Mouse (Mus musculus) stomach, postnatal 0 days (tissue): ENCODE measurements around the gene C2cd3.

ENCODE experiments used
- CTCF ChIP-seq: IDR thresholded peaks from 2 replicates; pipeline ENCODE4 v1.5.1; 2016; ENCODE audit warnings: antibody characterized with exemption, low read depth, mild to moderate bottlenecking, moderate library complexity
- EP300 ChIP-seq: optimal IDR thresholded peaks from 2 replicates; pipeline ENCODE3; 2016; ENCODE audit warnings: antibody characterized with exemption

GRCm38 (mm10) chr7:100335921-100336320 lies 36.1 kb upstream of the C2cd3 start:
- TF ChIP-seq CTCF: no peak
- no peak for TF ChIP-seq EP300
